Mouse (Mus musculus) forebrain, embryonic 14.5 days (tissue): ENCODE results near the gene Arl5c. TPM values are rescaled to one million over a fixed set of nuclear protein-coding genes. Genes with fewer than 3 reads are reported as not detected.
A peak's percentile ranks its signal among the peaks of the same experiment; 100 is the strongest.
"Not testable (repeated sequence)": the region's sequence is repeated elsewhere in the genome, so short reads cannot be mapped to it uniquely, and the experiment has no call there.

Source experiments
- ATAC-seq: fragments of 200-750 bp; cut with Nextera tagmentation; 2 replicates; pipeline ENCODE4 v1.8.0; 2017; ENCODE audit warnings: mild to moderate bottlenecking, moderate library complexity
- DNase-seq: peaks from one replicate; pipeline ENCODE4 v3.0.0-alpha.2; 2015; ENCODE audit warnings: low spot score
- H3K27ac ChIP-seq: fragments of 300-500 bp; sonication (generic); 2 replicates; pipeline ENCODE4 v1.5.1; 2014; ENCODE audit warnings: low read depth, mild to moderate bottlenecking, control low read depth, low read length, moderate library complexity
- H3K27me3 ChIP-seq: fragments of 300-500 bp; sonication (generic); replicated peaks from 2 replicates; pipeline ENCODE4 v1.6.1; 2014; ENCODE audit warnings: low read length, control low read depth, mixed read lengths; ENCODE audit not compliant: control insufficient read depth, insufficient read depth
- H3K36me3 ChIP-seq: fragments of 300-500 bp; sonication (generic); 2 replicates; pipeline ENCODE4 v1.6.1; 2014; ENCODE audit warnings: low read length, control low read depth; ENCODE audit not compliant: control insufficient read depth, insufficient read depth
- H3K4me1 ChIP-seq: fragments of 300-500 bp; sonication (generic); 2 replicates; pipeline ENCODE4 v1.6.1; 2014; ENCODE audit warnings: antibody characterized with exemption, low read length, control low read depth; ENCODE audit not compliant: control insufficient read depth, insufficient read depth
- H3K4me2 ChIP-seq: fragments of 300-500 bp; sonication (generic); 2 replicates; pipeline ENCODE4 v1.6.1; 2014; ENCODE audit warnings: mild to moderate bottlenecking, control low read depth, low read length
- H3K4me3 ChIP-seq: fragments of 300-500 bp; sonication (generic); 2 replicates; pipeline ENCODE4 v1.5.1; 2014; ENCODE audit warnings: low read depth, low read length, control low read depth
- H3K9ac ChIP-seq: fragments of 300-500 bp; sonication (generic); 2 replicates; pipeline ENCODE4 v1.6.1; 2014; ENCODE audit warnings: mild to moderate bottlenecking, low read length, control low read depth, moderate library complexity
- H3K9me3 ChIP-seq: fragments of 300-500 bp; sonication (generic); replicated peaks from 2 replicates; pipeline ENCODE4 v1.6.1; 2016; ENCODE audit warnings: low read length, control low read depth, mixed read lengths; ENCODE audit not compliant: control insufficient read depth
- WGBS: fragments of 180-500 bp; shearing (Covaris S2); extraction: QIAGEN DNeasy Blood & Tissue Kit; methylation state at CpG from one replicate; pipeline ENCODE4 v1.1.7; 2014; 5-methylcytosine and 5-hydroxymethylcytosine counted together
- polyA plus RNA-seq: library from polyadenylated mRNA; unstranded; fragments of >200 nt; fragmentation: Nextera tagmentation; extraction: Ambion mirVana; gene quantifications from 2 replicates; pipeline ENCODE4 v1.2.1, GENCODE M21; 2014

The Arl5c gene
- polyA plus RNA-seq, 1 experiment from 2014 or later, result 4.8 TPM

DNA sequence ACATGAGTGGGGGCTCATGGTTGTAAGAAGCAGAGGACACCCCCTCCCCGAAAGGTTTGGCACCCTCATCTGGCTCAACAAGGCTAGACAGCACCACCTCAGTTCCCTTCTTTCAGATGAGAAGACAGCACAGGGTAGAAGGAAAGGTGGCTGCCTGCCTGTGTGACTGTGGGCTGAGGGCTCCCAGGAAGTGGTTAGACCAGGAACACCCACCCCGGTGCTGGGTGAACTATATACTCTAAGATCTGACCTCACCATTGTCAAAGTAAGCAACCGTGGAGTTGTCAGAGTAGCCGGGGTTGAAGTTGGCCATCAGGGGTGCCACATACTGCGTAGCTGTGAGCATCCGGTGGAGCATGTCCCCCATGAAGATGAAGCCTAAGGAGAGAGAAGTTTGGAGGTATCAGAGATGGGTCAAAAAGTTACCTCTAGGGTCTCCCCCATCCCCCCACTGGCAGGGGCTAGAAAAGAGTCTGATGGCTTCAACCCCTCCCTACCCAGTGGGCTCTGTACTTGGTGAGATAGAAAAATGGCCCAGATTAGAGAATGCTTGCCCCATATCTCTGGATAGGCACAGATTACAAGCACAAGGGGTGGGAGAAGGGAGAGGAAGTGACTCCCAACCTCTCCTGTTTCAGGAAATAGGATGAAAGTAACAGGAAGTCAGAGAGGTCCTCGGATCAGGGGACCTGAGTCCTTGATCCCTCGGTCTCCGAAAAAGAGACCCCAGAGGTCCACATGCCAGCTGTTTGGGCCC, 40.7 kb downstream of the Arl5c start:
- H3K9me3 ChIP-seq, result no peaks in the 10 kb centered on the region
- H3K27me3 ChIP-seq, result no peaks in the 10 kb centered on the region
- no peak overlapping the region for H3K4me3 ChIP-seq
- no peaks in the 10 kb centered on the region for H3K36me3 ChIP-seq
- H3K27ac ChIP-seq, result no peak overlapping the region
- no peak for DNase-seq
- 90% methylated on average over 9 of the region's 9 CpGs for WGBS
- no peak overlapping the region for H3K4me2 ChIP-seq
- peaks cover 1% of the 10 kb centered on the region for H3K4me1 ChIP-seq
- ATAC-seq, result no peak
- H3K9ac ChIP-seq, result no peak overlapping the region

DNA sequence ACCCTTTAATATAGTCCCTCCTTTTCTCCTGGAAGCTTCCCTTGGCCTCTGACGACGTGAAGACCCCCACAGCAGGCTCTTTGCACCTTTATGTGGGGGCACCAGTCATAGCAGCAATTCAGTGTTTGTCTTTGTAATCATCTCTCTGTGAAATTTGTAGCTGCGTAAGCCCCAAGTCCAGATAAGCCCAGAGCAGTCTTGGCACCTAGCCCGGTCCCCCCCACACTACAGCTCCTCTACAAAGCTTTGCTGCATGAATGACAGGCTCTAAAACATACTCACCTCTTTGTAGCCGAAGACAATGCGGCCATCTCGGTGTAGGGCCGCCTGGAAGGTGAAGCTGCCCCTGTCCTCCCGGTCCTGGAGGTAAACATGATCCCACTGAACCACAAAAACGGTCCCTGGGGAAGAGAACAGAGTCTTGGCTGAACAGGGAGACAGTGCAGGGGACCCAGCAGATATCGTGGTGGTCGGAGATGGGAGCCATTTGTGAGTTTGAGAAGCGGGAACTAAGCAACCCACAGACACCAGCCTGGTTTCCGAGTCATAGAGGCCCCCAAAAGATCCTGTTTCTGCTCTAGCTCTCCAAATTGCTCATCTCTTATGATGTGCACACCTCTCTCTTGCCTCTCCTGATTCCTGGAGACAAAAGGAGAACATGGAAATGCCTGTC, 41.4 kb downstream of the Arl5c start:
- Histone ChIP-seq H3K36me3 (no peaks in the 10 kb centered on the region), H3K4me1 (peaks cover 6% of the 10 kb centered on the region), H3K4me3 (no peak overlapping the region), H3K27ac (no peak overlapping the region), H3K4me2 (no peak overlapping the region), H3K27me3 (no peaks in the 10 kb centered on the region), H3K9me3 (no peaks in the 10 kb centered on the region), H3K9ac (no peak overlapping the region)
- ATAC-seq (no peak), DNase-seq (peak; percentile 13)
- WGBS, result 62% methylated on average over 14 of the region's 14 CpGs

GRCm38 (mm10) chr11:97953939-97954275, 42.1 kb downstream of the Arl5c start:
- no peak overlapping the region for H3K4me3 ChIP-seq
- H3K4me2 ChIP-seq, result no peak overlapping the region
- no peak overlapping the region for H3K9ac ChIP-seq
- H3K9me3 ChIP-seq, result no peaks in the 10 kb centered on the region
- no peaks in the 10 kb centered on the region for H3K27me3 ChIP-seq
- DNase-seq (no peak), ATAC-seq (no peak)
- H3K36me3 ChIP-seq, result no peaks in the 10 kb centered on the region
- no peak overlapping the region for H3K27ac ChIP-seq
- 91% methylated on average over 6 of the region's 6 CpGs for WGBS
- H3K4me1 ChIP-seq, result peaks cover 6% of the 10 kb centered on the region

DNA sequence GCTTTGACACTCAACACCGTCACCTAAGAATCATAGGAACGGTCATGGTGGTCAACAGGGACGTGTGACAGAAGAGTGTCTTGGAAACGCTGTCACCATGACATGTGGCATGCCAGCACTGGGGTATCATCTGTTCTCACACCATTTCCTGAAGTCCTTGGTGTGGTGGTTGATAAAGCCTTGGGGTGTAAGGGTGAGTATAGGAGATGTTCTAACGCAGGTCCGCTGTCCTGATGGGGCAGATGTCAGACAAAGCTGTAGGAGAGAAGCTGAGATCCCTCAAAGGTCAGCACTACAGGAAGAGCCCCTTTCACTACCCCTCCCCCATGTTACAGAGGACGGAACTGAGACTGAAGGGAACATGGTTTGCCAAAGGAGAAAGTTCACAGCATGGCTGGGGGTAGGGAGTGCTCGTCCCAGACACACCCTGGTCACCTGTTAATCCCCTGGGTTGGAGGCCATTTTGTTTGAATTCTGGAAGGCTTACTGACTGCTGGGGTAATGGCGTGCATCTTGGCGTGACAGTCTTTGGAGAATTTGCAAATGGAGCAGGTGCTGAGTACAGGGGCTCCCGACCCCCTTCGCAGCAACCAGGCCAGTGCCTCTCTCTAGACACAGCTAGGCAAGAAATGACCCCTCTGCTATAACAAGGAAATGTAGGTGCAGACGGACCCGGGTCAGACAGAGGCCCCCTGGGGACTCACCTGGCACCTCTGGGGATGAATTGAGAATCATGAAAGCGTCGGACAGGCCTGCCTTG, 42.6 kb downstream of the Arl5c start:
- 86% methylated on average over 16 of the region's 16 CpGs for WGBS
- H3K4me3 ChIP-seq, result no peak overlapping the region
- peaks cover 6% of the 10 kb centered on the region for H3K4me1 ChIP-seq
- no peaks in the 10 kb centered on the region for H3K36me3 ChIP-seq
- H3K9me3 ChIP-seq, result no peaks in the 10 kb centered on the region
- no peak overlapping the region for H3K9ac ChIP-seq
- no peaks in the 10 kb centered on the region for H3K27me3 ChIP-seq
- H3K4me2 ChIP-seq, result no peak overlapping the region
- no peak for ATAC-seq
- DNase-seq, result no peak
- no peak overlapping the region for H3K27ac ChIP-seq

DNA sequence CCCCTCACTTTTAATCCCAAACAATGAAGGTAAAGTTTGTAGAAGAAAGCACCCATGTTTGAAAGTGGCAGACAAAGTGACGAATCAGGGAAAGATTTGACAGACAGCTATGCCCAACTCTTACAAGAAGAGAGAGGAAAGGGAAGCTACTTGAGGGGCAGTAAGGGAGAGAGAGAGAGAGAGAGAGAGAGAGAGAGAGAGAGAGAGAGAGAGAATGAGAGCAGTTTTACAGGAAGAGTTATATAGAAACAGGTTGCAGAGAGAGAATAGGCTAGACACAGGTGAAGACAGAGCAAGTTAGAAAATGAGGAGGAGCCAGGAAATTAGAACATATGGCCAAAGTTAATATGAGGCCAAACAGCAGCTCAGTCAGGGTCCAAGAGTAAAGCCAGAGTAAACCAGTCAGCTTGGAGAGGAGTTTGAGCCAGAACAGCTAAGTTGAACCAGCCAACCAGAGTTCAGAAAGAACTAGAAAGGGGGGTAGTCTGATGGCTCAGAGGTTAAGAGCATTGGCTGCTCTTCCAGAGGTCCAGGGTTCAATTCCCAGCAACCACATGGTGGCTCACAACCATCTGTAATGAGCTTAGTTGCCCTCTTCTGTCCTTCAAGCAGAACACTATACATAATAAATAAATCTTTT, 43.5 kb downstream of the Arl5c start:
- Histone ChIP-seq H3K9ac (no peak overlapping the region), H3K27me3 (no peaks in the 10 kb centered on the region), H3K27ac (no peak overlapping the region), H3K36me3 (no peaks in the 10 kb centered on the region), H3K4me1 (peaks cover 6% of the 10 kb centered on the region), H3K4me2 (no peak overlapping the region), H3K4me3 (no peak overlapping the region), H3K9me3 (no peaks in the 10 kb centered on the region)
- whole genome bisulfite sequencing, result 61% methylated on average over 1 of the region's 1 CpGs
- DNase-seq (no peak), ATAC-seq (no peak)

- H3K9ac ChIP-seq, result peak overlapping the region; percentile 37; the same call in 1 of the 2 replicates
These were observed 46.1 kb downstream of the Arl5c start for GRCm38 (mm10) chr11:97949703-97950475.

DNA sequence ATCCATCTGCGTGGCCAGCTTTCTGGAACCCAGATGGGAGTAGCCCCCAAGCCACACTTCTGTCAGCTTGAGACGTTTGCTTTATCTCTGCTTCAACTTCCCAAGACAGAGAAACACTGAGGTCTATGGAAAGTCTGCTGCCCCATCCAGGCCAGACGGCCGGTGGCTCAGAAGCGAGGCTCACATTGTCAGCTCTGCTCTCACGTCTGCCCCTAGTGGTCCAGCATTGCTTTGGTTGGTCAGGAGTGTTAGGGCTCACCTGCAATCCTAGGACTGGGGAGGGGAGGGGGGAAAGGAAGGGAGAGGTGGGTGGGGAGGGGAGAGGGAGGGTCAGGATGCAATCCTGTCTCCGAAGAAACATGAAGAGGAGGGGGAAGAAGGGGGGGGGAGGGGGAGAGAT, 48.6 kb downstream of the Arl5c start:
- WGBS, result 11% methylated on average over 7 of the region's 7 CpGs
- peak; percentile 60 for DNase-seq
- H3K9ac ChIP-seq, result no peak overlapping the region

More at GRCm38 (mm10) chr11:97949703-97950475, 46.1 kb downstream of the Arl5c start:
- H3K27me3 ChIP-seq, result no peaks in the 10 kb centered on the region
- no peak overlapping the region for H3K4me3 ChIP-seq
- peak; percentile 67 for DNase-seq
- H3K4me2 ChIP-seq, result no peak overlapping the region
- H3K4me1 ChIP-seq, result peaks cover 6% of the 10 kb centered on the region
- no peak for ATAC-seq
- WGBS, result 37% methylated on average over 20 of the region's 20 CpGs
- H3K9me3 ChIP-seq, result no peaks in the 10 kb centered on the region
- peak overlapping the region; percentile 36; the same call in 1 of the 2 replicates for H3K27ac ChIP-seq
- no peaks in the 10 kb centered on the region for H3K36me3 ChIP-seq

DNA sequence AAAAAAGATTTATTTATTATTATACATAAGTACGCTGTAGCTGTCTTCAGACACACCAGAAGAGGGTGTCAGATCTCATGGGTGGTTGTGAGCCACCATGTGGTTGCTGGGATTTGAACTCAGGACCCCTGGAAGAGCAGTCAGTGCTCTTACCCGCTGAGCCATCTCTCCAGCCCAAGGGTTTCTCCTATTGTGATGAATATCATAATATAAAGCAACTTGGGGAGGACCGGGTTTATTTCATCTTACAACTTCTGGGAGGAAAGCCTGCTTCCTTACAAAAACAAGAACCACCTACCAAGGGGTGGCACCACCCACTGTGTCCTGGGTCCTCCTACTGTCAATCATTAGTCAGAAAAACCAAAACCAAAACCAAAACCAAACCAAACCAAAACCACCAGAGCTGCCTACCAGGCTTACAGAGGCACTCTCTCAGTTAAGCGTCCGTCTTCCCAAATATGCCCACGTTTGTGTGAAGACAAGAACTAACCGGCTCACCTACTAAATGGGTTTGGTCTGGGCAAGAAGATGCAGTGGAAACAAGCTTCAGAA, 50.2 kb downstream of the Arl5c start:
- H3K9ac ChIP-seq, H3K4me3 ChIP-seq, H3K27ac ChIP-seq, H3K4me2 ChIP-seq, H3K27me3 ChIP-seq, DNase-seq, H3K4me1 ChIP-seq, H3K36me3 ChIP-seq, ATAC-seq, H3K9me3 ChIP-seq: not testable (repeated sequence)
- 92% methylated on average over 7 of the region's 7 CpGs for WGBS

More for the DNA sequence above, 48.6 kb downstream of the Arl5c start:
- Histone ChIP-seq H3K36me3 (no peaks in the 10 kb centered on the region), H3K27ac (no peak overlapping the region), H3K27me3 (no peaks in the 10 kb centered on the region), H3K4me3 (no peak overlapping the region), H3K4me2 (no peak overlapping the region), H3K4me1 (peaks cover 6% of the 10 kb centered on the region), H3K9me3 (no peaks in the 10 kb centered on the region)
- no peak for ATAC-seq
